Mouse (Mus musculus) adrenal gland, adult 18-20 months (tissue): ENCODE data around the gene Pnp. TPM values are rescaled to one million over a fixed set of nuclear protein-coding genes. Genes with fewer than 3 reads are reported as not detected.
"Not testable (repeated sequence)": the region's sequence is repeated elsewhere in the genome, so short reads cannot be mapped to it uniquely, and the experiment has no call there.

Experiments
- DNase-seq, 2 experiments: peaks; one replicate each; pipeline ENCODE4 v3.0.0; 2021 to 2022; ENCODE audit warnings: low spot score in 2 of 2
- total RNA-seq, 2 experiments: library from RNA; stranded (reverse); gene quantifications; 1 replicate in 1 of 2; 2 replicates in 1 of 2; pipeline ENCODE4 v1.2.3; 2021

Pnp gene
- total RNA-seq, 2 experiments from 2014 or later: 35.0 to 40.3 TPM

DNA sequence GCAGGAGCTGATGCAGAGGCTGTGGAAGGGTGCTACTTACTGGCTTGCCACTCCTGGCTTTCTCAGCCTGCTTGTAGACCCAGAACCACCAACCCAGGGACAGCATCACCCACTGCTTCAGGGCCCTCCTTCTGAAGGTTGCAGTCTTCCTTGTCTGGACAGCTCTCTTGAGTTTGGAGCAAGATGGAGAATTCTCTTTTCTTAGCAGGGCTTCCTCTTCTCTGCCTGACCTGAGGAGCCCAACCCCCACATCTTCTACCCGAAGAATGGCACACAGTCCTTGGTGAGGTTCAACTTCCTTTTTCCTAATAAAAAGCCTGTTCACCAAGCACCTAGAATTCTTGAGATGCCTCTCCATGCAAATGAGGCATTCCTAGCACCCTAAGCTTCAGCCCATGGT is 39.9 kb downstream of the Pnp start:
- no peak for DNase-seq

DNA sequence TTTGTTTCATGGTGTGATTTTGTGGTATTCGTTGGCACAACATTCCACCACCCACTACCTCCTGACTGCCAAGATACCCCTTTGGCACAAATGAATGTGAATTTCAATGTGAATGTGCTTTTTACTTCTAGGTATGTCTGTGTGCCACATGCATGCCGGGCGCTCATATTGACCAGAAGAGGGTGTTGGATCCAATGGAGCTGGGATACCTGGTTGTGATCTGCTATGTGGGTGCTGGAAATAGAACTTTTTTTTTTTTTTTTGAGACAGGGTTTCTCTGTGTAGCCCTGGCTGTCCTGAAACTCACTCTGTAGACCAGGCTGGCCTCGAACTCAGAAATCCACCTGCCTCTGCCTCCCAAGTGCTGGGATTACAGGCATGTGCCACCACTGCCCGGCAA is 42.2 kb downstream of the Pnp start:
- not testable (repeated sequence) for DNase-seq

DNA sequence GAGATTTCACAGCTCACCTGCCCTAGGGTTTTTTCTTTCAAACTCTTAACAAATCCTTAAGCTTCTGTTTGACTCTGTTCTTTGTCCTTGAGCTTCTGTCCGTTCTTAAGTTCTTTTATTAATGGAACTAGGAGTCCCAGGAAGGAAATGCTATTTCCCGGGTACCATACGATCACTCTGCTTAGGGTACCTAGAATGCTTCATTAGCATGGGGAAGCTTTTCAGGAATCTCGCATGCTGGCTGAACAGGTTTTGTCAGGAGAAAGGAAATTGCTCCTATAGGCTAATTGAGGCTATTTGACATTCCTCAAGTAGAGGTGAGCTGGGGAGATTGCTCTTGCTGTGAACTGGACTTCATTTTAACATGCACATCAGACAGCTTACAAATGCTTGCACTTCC is 42.8 kb downstream of the Pnp start:
- no peak for DNase-seq

DNA sequence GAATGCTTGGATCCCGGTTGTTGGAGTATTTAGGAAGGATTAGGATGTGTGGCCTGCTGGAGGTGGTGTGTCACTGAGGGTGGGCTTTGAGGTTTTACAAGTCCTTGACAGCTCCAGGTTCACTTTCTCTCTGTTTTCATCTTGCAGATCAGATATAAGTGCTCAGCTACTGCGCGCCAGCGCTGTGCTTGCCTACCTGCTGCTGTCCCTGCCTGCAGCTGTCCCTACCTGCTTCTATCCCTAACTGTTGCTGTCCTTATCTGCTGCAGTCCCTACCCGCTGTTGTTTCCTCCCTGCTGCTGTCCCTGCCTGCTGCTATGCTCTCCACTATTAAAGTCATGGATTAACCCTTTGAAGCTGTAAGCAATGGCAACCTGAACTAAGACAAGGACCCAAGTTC is 44.1 kb downstream of the Pnp start:
- DNase-seq: no peak

DNA sequence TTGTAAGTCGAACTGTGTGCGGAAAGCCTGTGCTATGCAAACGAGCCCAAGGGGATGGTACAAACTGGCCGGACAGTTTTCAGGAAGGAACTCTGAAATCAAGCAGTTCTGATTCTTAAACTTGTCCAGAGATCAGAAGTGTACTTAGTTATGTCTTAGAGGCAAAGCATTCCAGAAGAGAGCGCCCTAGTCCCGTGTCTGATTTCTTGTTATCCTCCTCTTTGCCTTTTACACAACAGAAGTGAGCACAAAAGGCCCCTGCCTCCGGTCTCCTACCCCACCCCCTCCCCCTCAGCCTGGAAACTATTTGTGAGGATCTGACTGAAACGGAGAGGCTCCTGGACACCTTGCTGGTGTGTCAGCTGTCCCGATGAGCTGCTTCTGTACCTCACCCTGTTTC is 45.8 kb downstream of the Pnp start:
- DNase-seq: no peak

DNA sequence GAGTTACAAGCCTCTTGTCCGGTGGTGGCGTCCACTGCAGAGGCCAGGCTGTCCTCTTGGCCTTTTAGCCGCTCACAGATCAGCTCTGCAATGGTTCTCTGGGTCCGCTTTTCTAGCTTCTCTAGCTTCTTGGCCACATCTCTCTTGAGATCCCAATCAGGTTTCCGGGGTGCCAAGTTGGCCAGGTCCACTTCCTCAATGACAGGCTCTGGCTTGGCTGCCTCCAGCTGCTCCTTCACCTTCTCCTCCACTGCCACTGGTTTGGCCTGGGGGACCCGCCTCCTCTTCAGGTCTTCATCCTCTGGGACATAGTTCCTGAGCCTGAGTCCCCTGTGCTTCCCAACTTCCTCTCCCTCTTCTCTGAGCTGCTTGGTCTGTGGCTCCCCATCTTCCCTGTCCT is 47.6 kb downstream of the Pnp start:
- DNase-seq: not testable (repeated sequence)

DNA sequence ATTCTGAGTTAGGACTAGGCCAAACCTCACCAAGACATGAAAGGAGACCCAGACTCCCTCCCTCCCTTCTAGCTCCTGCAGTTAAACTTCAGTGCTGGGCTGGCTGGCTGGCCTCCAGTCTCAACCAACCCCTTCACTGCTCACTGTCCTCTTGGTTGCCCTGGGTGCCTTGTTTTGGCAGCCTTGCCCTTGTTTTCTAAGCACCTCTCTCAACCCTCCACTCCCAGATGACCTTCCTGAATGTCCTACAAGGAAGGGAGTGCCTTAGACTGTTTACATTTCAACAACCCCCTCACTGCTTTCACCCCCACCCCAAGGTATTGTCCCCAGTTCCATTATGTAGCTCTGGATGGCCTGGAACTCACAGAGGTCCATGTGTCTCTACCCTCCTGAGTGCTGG is 48.7 kb downstream of the Pnp start:
- no peak for DNase-seq

DNA sequence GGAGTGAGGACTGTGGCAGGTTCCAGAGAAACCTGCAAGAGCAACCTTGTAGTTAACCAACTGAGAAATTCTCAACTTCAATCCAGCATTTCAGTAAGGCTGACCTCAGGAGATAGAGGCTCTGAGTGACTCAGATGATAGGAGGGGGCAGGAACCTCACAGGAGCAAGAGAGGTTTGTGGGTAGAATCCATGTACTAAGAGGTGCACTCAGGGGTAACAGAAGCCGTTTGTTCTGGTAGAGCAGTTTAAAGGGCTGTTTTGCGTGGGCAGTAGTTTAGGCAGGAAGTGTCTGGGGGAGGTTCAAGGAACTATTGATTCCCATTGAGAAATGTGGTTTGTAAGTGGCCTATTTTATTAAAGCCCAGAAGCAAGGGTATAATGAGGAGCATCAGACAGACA is 50.3 kb downstream of the Pnp start:
- DNase-seq: no peak

DNA sequence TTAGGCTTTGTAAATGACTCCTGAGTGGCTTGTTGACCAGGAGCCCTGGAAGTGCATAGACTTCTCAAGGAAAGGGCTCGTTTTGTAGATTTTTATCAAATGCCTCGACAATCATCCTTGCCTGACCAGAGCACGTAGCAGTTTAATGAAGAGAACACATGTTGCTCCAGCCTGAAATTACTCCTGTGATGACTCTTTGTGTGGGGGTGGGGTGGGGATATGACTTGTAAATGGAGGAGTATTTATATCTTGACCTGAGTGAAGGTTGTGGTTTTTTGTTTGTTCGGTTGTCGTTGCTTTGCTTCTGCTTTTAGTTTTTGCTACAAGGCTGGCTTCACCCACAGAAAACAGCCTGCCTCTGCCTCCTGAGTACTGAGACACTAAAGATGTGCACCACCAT is 51.0 kb downstream of the Pnp start:
- no peak for DNase-seq

DNA sequence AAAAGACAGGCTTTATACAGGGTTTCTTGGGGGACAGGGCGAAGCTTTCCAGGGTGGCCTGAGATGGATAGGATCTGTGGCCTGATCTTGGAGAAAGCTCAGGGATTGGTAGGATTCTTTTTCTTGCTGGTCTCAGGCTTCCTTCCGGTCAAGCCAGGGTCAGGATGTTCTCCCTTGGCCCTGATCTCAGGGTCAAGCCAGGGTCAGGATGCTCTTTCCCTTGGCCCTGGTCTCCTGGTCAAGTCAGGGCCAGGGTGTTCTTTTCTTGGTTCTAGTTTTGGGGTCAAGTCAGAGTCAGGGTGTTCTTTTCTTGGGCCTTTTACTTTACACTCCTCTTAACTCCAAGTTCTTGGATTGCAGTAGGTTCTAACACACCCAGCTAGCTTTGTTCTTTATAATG is 56.8 kb downstream of the Pnp start:
- DNase-seq: no peak

DNA sequence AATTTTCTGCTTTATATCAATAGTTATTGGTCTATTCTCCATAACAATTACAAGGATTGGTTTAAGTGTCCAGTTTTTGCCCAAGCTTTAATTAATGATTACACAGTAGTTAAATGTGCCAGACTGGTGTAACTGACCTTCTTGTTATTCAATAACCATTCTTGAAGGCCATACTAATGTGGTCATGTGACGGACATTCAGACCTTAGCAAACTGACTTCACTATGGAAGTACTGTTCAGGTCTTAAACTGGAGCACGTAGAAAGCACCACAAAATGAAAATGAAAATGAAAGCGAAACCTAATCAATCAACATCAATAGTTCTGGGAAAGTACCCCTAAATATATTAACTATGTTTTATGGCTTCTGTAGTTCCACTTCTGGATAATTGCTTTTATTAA is 60.2 kb downstream of the Pnp start:
- no peak for DNase-seq

DNA sequence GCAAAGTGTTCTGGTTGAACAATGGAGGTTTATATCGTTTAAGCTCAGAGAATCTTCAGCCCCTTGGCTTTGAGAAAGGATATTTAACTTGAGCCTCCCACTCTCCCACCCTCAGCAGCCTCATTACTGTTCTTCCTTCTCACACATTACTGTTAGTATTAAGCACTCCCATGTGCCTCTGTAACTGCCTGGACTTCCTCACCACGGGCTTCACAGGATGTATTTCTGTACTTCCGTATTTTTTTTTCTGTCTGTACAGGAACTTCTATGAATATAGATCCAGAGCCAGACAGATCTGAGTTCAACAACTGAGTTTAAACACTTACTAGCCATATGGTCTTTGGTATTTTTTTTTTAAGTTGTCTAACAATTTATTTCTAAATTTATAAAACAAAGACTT is 66.2 kb downstream of the Pnp start:
- DNase-seq: no peak

DNA sequence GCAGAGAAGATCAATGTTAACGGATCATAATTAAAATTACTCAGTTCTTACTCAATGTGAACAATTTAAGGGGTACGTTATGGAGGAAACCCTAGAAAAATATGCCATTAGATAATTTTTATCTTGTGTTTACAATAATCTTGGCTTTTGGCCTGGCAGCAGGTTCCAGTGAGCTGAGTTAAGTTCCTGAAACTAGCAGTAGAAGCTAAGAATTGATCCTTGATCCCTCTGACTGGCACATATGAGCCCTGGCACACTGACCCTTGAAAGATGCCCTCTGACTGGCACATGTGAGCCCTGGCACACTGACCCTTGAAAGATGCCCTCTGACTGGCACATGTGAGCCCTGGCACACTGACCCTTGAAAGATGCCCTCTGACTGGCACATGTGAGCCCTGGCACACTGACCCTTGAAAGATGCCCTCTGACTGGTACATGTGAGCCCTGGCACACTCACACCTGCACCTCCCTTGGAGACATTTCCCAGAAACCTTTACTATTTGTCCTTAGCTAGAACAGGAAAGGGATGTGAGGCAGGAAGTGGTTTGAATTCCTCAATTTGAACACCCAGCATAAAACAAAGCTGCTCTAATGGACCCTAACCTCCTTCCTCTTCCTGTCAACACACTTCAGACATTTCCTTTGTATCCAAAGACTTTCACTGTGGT is 67.3 kb downstream of the Pnp start:
- DNase-seq: no peak

DNA sequence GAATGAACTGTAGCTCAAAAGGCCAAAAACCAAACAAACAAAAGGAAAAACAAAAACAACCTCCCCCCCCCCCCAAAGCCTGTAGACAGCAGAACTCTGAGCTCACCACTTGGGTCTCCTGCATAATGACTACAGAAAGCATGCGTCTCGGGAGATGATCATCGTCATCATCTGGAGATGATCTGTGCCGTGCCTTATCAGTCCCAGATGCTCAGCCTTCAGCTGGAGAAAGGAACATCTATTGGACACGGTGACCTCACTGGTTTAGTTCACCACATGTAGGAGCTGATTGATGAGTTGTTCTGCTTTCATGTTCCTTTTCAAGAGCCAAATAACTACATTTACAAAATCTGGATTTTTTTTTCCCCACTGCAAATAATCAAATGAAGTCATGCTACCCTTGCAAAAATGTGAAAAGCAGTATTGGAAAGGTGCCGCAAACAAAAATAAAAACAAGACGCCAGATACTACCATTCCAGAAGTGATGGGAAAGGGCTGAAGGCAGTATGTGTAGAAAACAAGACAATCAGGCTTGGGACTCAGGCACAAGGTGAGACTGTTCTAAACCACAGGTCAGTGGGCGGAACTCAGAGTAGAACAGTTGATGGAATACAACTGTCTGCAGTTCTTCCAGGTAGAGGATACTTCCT is 76.4 kb downstream of the Pnp start, which contains the start of gene Rnase10:
Rnase10 (plus strand) TSS at position 600 of the 650 bp plus-strand sequence.
- no peak for DNase-seq

DNA sequence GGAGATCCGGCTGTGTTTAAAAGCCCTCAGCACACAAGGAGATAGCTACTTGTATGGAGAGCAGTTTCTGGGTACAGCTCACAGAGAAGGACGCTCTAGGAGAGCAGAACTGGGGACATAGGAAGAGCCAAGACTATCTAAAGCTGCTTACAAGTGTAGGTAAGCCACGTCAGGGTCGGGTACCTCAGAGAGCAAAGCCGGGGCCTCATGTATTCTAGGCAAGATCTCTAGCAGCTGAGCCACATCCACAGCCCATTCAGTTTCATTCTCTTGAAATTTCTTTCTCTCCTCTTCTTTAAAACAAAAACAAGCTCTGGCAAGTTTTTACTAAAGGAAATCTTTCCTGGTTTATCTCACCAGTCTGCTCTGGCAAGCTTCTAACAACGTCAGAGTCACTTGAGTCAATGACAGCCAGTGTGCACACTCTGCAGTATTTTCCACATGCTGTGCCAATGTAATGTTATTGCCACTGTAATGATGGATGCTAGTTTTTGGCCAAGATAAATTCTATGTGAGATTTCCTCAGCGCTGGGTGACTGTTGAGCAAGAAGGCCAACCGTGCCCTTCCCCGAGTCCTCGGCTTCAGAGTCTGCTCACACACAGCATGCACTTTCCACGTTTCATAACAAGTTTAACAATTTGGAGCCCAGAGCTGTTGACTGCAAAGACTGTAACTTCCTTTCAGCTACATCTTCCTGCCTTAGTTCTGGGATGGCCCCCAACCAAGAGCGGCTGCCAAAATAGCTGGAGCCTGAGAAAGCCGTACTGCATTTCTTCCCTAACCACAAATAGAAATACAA is 77.2 kb downstream of the Pnp start:
- DNase-seq: peak in 1 of 2 experiments; percentile 16

DNA sequence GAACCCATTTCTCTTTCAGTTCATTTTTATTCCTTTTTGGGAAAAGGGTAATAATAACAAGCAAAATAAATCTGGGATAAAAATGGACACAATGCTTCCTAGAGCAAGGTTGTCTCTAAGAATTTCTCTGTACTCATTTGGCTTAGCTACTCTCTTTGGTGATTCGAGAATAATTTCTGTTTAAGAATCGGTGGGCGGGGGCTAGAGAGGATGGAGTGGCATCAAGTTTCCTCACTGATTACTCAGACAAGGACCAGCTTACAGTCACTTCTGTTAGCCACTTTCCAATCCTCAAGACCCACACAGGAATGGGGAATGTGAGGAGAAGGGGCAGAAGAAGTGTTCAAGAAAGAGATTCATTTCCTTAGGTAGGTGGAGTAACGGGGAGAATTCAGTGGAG is 77.9 kb downstream of the Pnp start:
- DNase-seq: no peak

DNA sequence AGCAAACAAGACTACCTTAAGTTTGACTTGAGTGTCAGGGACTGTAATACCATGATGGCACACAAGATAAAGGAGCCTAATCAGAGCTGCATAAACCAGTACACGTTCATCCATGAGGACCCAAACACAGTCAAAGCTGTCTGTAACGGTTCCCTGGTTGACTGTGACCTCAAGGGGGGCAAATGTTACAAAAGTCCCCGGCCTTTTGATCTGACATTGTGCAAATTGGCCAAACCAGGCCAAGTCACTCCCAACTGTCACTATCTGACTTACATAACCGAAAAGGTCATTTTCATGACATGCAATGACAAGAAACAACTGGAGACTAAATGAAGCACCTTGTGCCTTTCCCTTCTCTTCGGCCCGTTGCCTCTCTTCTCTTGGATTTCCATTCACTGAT is 78.7 kb downstream of the Pnp start:
- no peak for DNase-seq

DNA sequence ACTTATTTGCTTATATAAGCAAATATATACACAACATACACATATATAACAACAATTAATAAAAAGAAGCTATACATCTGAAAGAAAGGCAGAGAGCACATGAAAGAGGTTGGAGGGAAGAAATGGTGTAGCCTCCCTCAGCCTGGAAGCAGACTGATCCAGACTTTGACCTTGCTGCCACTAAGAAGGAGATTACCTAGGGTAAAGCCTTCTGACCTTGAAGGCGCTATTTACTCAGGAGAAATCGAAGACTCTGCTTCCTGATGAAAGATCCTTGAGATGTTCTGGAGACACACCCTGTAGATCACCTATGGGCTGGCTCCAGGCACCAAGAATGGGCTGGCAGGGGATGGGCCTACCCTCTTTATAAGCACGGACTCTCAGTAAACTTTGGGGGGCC is 83.8 kb downstream of the Pnp start:
- not testable (repeated sequence) for DNase-seq
